Mouse (Mus musculus) embryo, embryonic 11 days (tissue): ENCODE measurements around the gene Shld2.

Experiments
- DNase-seq: peaks from one replicate; pipeline ENCODE4 v3.0.0-alpha.2; 2015

Shld2 gene

GRCm38 (mm10) chr14:34310234-34310965 is at the start of gene Shld2, which contains the start of gene Glud1:
Gene Shld2, minus strand, starts transcription at chr14:34310493.
Gene Glud1, plus strand, starts transcription at chr14:34310727.
- peak; percentile 97 for DNase-seq

GRCm38 (mm10) chr14:34359676-34360244 is 49.5 kb upstream of the Shld2 start:
- DNase-seq, result no peak

- DNase-seq, result no peak
These were observed 47.6 kb upstream of the Shld2 start for GRCm38 (mm10) chr14:34357671-34358455.

GRCm38 (mm10) chr14:34355301-34355700 is 45.0 kb upstream of the Shld2 start, which contains the start of gene Fam25c:
Gene Fam25c, minus strand, starts transcription at chr14:34355433.
- no peak for DNase-seq

- no peak for DNase-seq
These were observed 44.2 kb upstream of the Shld2 start for GRCm38 (mm10) chr14:34354456-34354855.

- DNase-seq, result no peak
These were observed 43.0 kb upstream of the Shld2 start for GRCm38 (mm10) chr14:34353326-34353725.

- no peak for DNase-seq
These were observed 42.2 kb upstream of the Shld2 start for GRCm38 (mm10) chr14:34352523-34352922.

- DNase-seq, result no peak
These were observed 41.4 kb upstream of the Shld2 start for GRCm38 (mm10) chr14:34351660-34352059.

GRCm38 (mm10) chr14:34349007-34349406 is 38.7 kb upstream of the Shld2 start:
- no peak for DNase-seq

- no peak for DNase-seq
These were observed 38.0 kb upstream of the Shld2 start for GRCm38 (mm10) chr14:34348301-34348700.

- DNase-seq, result no peak
These were observed 36.8 kb upstream of the Shld2 start for GRCm38 (mm10) chr14:34347084-34347483.

- peak; percentile 28 for DNase-seq
These were observed 35.7 kb upstream of the Shld2 start for GRCm38 (mm10) chr14:34345771-34346566.

- no peak for DNase-seq
These were observed 34.1 kb upstream of the Shld2 start for GRCm38 (mm10) chr14:34344361-34344760.

- no peak for DNase-seq
These were observed 32.8 kb upstream of the Shld2 start for GRCm38 (mm10) chr14:34343078-34343477.

GRCm38 (mm10) chr14:34341993-34342392 is 31.7 kb upstream of the Shld2 start:
- DNase-seq, result no peak

GRCm38 (mm10) chr14:34339446-34339845 is 29.2 kb upstream of the Shld2 start:
- DNase-seq, result no peak

GRCm38 (mm10) chr14:34332476-34332875 is 22.2 kb upstream of the Shld2 start:
- no peak for DNase-seq

GRCm38 (mm10) chr14:34331886-34332285 is 21.6 kb upstream of the Shld2 start:
- DNase-seq, result no peak

GRCm38 (mm10) chr14:34330657-34331158 is 20.4 kb upstream of the Shld2 start:
- no peak for DNase-seq

GRCm38 (mm10) chr14:34327618-34328017 is 17.3 kb upstream of the Shld2 start:
- DNase-seq, result no peak

- no peak for DNase-seq
These were observed 16.3 kb upstream of the Shld2 start for GRCm38 (mm10) chr14:34326606-34327005.

- no peak for DNase-seq
These were observed 13.3 kb upstream of the Shld2 start for GRCm38 (mm10) chr14:34323576-34324085.
